Mouse (Mus musculus): ENCODE measurements around the gene Slc22a5. TPM values are rescaled to one million over a fixed set of nuclear protein-coding genes. Genes with fewer than 3 reads are reported as not detected.

Gene Slc22a5
- polyA plus RNA-seq, 1 experiment from 2014 or later: 4.4 TPM

- peak overlapping the region; percentile 83 for H3K4me2 ChIP-seq
- H3K27me3 ChIP-seq (replicated peaks; ENCODE audit: control insufficient read depth, insufficient read depth, low read length): peaks cover 3% of the 10 kb centered on the region; the same call in 1 of the 2 replicates
- no peak overlapping the region for H3K4me3 ChIP-seq (ENCODE audit: low read depth, low read length)
- WGBS: 79% methylated on average over 6 of the region's 6 CpGs
- H3K4me1 ChIP-seq (replicated peaks; ENCODE audit: control insufficient read depth, insufficient read depth, low read length): 0 out of 2 replicates have a peak, but pooled peaks cover 3% of the 10 kb centered on the region
- H3K9me3 ChIP-seq (ENCODE audit: control insufficient read depth, low read length): no peaks in the 10 kb centered on the region
- H3K36me3 ChIP-seq (ENCODE audit: control insufficient read depth, insufficient read depth, low read length): no peaks in the 10 kb centered on the region
- no peak for ATAC-seq (replicated peaks; ENCODE audit: low FRiP score)
- no peak for DNase-seq (ENCODE audit: low spot score)
- H3K9ac ChIP-seq (ENCODE audit: low read depth, low read length): no peak overlapping the region; the same call in 1 of the 2 replicates
- no peak overlapping the region for H3K27ac ChIP-seq (ENCODE audit: low read depth, low read length)
Observed at GRCm38 (mm10) chr11:53858058-53858760, 33.3 kb downstream of the Slc22a5 start.

DNA sequence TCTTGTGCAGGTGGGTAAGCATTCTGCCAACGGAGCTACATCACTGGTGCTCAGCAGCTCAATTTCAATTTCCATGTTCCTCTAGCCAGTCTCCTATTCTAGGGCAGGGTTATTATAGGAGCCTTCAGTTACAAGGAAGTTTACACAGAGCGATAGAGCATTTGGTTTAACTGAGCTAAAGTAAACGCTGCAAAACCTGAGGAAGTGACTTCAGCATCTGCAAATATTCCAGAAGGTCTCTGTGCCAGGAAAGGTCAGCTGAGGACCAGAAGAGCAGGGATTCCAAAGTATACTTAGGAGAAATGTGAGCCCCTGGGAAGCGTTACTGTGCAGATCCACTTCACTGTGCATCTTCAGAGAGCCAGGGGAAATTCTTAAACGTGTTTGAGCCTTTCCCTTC, 37.8 kb downstream of the Slc22a5 start:
- DNase-seq (ENCODE audit: low spot score) (no peak), ATAC-seq (replicated peaks; ENCODE audit: low FRiP score) (no peak)
- H3K4me1 ChIP-seq (replicated peaks; ENCODE audit: control insufficient read depth, insufficient read depth, low read length): peaks cover 6% of the 10 kb centered on the region
- H3K27me3 ChIP-seq (replicated peaks; ENCODE audit: control insufficient read depth, insufficient read depth, low read length): peaks cover 3% of the 10 kb centered on the region; the same call in 1 of the 2 replicates
- no peak overlapping the region for H3K9ac ChIP-seq (ENCODE audit: low read depth, low read length)
- no peak overlapping the region for H3K4me3 ChIP-seq (ENCODE audit: low read depth, low read length)
- WGBS: 45% methylated on average over 5 of the region's 5 CpGs
- H3K9me3 ChIP-seq (ENCODE audit: control insufficient read depth, low read length): no peaks in the 10 kb centered on the region
- no peak overlapping the region for H3K27ac ChIP-seq (ENCODE audit: low read depth, low read length)
- H3K36me3 ChIP-seq (ENCODE audit: control insufficient read depth, insufficient read depth, low read length): no peaks in the 10 kb centered on the region
- H3K4me2 ChIP-seq: no peak overlapping the region

GRCm38 (mm10) chr11:53851795-53852194, 39.7 kb downstream of the Slc22a5 start:
- peaks cover 3% of the 10 kb centered on the region for H3K4me1 ChIP-seq (replicated peaks; ENCODE audit: control insufficient read depth, insufficient read depth, low read length)
- H3K9ac ChIP-seq (ENCODE audit: low read depth, low read length): no peak overlapping the region
- ATAC-seq (replicated peaks; ENCODE audit: low FRiP score) (no peak), DNase-seq (ENCODE audit: low spot score) (no peak)
- no peaks in the 10 kb centered on the region for H3K36me3 ChIP-seq (ENCODE audit: control insufficient read depth, insufficient read depth, low read length)
- no peaks in the 10 kb centered on the region for H3K27me3 ChIP-seq (replicated peaks; ENCODE audit: control insufficient read depth, insufficient read depth, low read length)
- no peaks in the 10 kb centered on the region for H3K9me3 ChIP-seq (ENCODE audit: control insufficient read depth, low read length)
- H3K4me3 ChIP-seq (ENCODE audit: low read depth, low read length): no peak overlapping the region
- WGBS: 36% methylated on average over 5 of the region's 5 CpGs
- no peak overlapping the region for H3K27ac ChIP-seq (ENCODE audit: low read depth, low read length)
- H3K4me2 ChIP-seq: no peak overlapping the region

GRCm38 (mm10) chr11:53849588-53850320, 41.7 kb downstream of the Slc22a5 start:
- H3K36me3 ChIP-seq (ENCODE audit: control insufficient read depth, insufficient read depth, low read length): no peaks in the 10 kb centered on the region
- H3K4me2 ChIP-seq: no peak overlapping the region
- no peaks in the 10 kb centered on the region for H3K9me3 ChIP-seq (ENCODE audit: control insufficient read depth, low read length)
- no peak overlapping the region for H3K4me3 ChIP-seq (ENCODE audit: low read depth, low read length)
- H3K27ac ChIP-seq (ENCODE audit: low read depth, low read length): no peak overlapping the region
- no peaks in the 10 kb centered on the region for H3K27me3 ChIP-seq (replicated peaks; ENCODE audit: control insufficient read depth, insufficient read depth, low read length)
- peak; percentile 65 for DNase-seq (ENCODE audit: low spot score)
- peaks cover 3% of the 10 kb centered on the region for H3K4me1 ChIP-seq (replicated peaks; ENCODE audit: control insufficient read depth, insufficient read depth, low read length)
- no peak overlapping the region for H3K9ac ChIP-seq (ENCODE audit: low read depth, low read length)
- WGBS: 33% methylated on average over 9 of the region's 9 CpGs
- peak; percentile 34; the same call in 1 of the 2 replicates for ATAC-seq (replicated peaks; ENCODE audit: low FRiP score)

DNA sequence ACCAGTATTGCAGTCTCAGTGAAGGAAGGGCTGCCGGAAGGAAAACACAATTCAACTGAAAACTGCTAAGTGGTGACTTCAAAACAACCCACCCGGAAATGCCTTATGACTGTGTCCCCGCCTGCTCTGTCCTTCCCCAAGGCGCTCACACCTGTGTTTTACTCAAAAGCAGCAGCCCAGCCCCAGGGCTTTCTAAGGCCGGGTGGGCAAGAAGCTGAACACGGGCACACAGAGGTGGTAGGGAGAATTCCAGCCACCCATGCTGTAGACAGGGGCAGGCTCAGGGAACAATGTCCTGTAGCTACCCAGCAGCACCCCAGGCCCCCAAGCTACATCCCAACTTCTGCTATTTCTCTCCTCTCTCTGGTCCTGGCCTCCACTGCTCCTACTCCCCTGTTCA, 45.8 kb downstream of the Slc22a5 start:
- H3K4me1 ChIP-seq (replicated peaks; ENCODE audit: control insufficient read depth, insufficient read depth, low read length): peaks cover 2% of the 10 kb centered on the region; the same call in 1 of the 2 replicates
- WGBS: 69% methylated on average over 6 of the region's 6 CpGs
- no peak overlapping the region for H3K4me3 ChIP-seq (ENCODE audit: low read depth, low read length)
- DNase-seq (ENCODE audit: low spot score) (no peak), ATAC-seq (replicated peaks; ENCODE audit: low FRiP score) (no peak)
- H3K27me3 ChIP-seq (replicated peaks; ENCODE audit: control insufficient read depth, insufficient read depth, low read length): no peaks in the 10 kb centered on the region
- no peak overlapping the region for H3K27ac ChIP-seq (ENCODE audit: low read depth, low read length)
- H3K9me3 ChIP-seq (ENCODE audit: control insufficient read depth, low read length): no peaks in the 10 kb centered on the region
- no peak overlapping the region for H3K4me2 ChIP-seq
- H3K9ac ChIP-seq (ENCODE audit: low read depth, low read length): no peak overlapping the region
- no peaks in the 10 kb centered on the region for H3K36me3 ChIP-seq (ENCODE audit: control insufficient read depth, insufficient read depth, low read length)

- H3K36me3 ChIP-seq (ENCODE audit: control insufficient read depth, insufficient read depth, low read length): no peaks in the 10 kb centered on the region
- no peak overlapping the region for H3K4me2 ChIP-seq
- H3K27ac ChIP-seq (ENCODE audit: low read depth, low read length): no peak overlapping the region
- no peak overlapping the region for H3K4me3 ChIP-seq (ENCODE audit: low read depth, low read length)
- DNase-seq (ENCODE audit: low spot score): no peak
- 73% methylated on average over 10 of the region's 10 CpGs for WGBS
- H3K27me3 ChIP-seq (replicated peaks; ENCODE audit: control insufficient read depth, insufficient read depth, low read length): no peaks in the 10 kb centered on the region
- H3K4me1 ChIP-seq (replicated peaks; ENCODE audit: control insufficient read depth, insufficient read depth, low read length): 0 out of 2 replicates have a peak, but pooled peaks cover 2% of the 10 kb centered on the region
- H3K9ac ChIP-seq (ENCODE audit: low read depth, low read length): no peak overlapping the region
- no peaks in the 10 kb centered on the region for H3K9me3 ChIP-seq (ENCODE audit: control insufficient read depth, low read length)
- ATAC-seq (replicated peaks; ENCODE audit: low FRiP score): no peak
Observed at GRCm38 (mm10) chr11:53843106-53843505, 48.4 kb downstream of the Slc22a5 start.

GRCm38 (mm10) chr11:53842161-53842581, 49.3 kb downstream of the Slc22a5 start:
- Histone ChIP-seq H3K4me1 (replicated peaks; ENCODE audit: control insufficient read depth, insufficient read depth, low read length) (0 out of 2 replicates have a peak, but pooled peaks cover 2% of the 10 kb centered on the region), H3K4me3 (ENCODE audit: low read depth, low read length) (no peak overlapping the region), H3K9ac (ENCODE audit: low read depth, low read length) (no peak overlapping the region), H3K27ac (ENCODE audit: low read depth, low read length) (no peak overlapping the region), H3K4me2 (no peak overlapping the region), H3K9me3 (ENCODE audit: control insufficient read depth, low read length) (no peaks in the 10 kb centered on the region), H3K36me3 (ENCODE audit: control insufficient read depth, insufficient read depth, low read length) (no peaks in the 10 kb centered on the region), H3K27me3 (replicated peaks; ENCODE audit: control insufficient read depth, insufficient read depth, low read length) (no peaks in the 10 kb centered on the region)
- 70% methylated on average over 4 of the region's 4 CpGs for WGBS
- DNase-seq (ENCODE audit: low spot score) (no peak), ATAC-seq (replicated peaks; ENCODE audit: low FRiP score) (no peak)

GRCm38 (mm10) chr11:53841514-53841913, 49.9 kb downstream of the Slc22a5 start:
- H3K9ac ChIP-seq (ENCODE audit: low read depth, low read length): no peak overlapping the region

More at GRCm38 (mm10) chr11:53841514-53841913, 49.9 kb downstream of the Slc22a5 start:
- no peaks in the 10 kb centered on the region for H3K36me3 ChIP-seq (ENCODE audit: control insufficient read depth, insufficient read depth, low read length)
- H3K4me2 ChIP-seq: no peak overlapping the region
- H3K4me1 ChIP-seq (replicated peaks; ENCODE audit: control insufficient read depth, insufficient read depth, low read length): 0 out of 2 replicates have a peak, but pooled peaks cover 2% of the 10 kb centered on the region
- DNase-seq (ENCODE audit: low spot score): no peak
- no peaks in the 10 kb centered on the region for H3K27me3 ChIP-seq (replicated peaks; ENCODE audit: control insufficient read depth, insufficient read depth, low read length)
- WGBS: 72% methylated on average over 12 of the region's 12 CpGs
- no peak for ATAC-seq (replicated peaks; ENCODE audit: low FRiP score)
- no peak overlapping the region for H3K4me3 ChIP-seq (ENCODE audit: low read depth, low read length)
- H3K9me3 ChIP-seq (ENCODE audit: control insufficient read depth, low read length): no peaks in the 10 kb centered on the region
- H3K27ac ChIP-seq (ENCODE audit: low read depth, low read length): no peak overlapping the region

Data from liver, embryonic 11.5 days (tissue).